Mouse (Mus musculus): ENCODE measurements around the gene Utrn. TPM values are rescaled to one million over a fixed set of nuclear protein-coding genes. Genes with fewer than 3 reads are reported as not detected.
"Not testable (repeated sequence)": the region's sequence is repeated elsewhere in the genome, so short reads cannot be mapped to it uniquely, and the experiment has no call there.

The Utrn gene
- polyA plus RNA-seq, 1 experiment: 31.4 TPM

DNA sequence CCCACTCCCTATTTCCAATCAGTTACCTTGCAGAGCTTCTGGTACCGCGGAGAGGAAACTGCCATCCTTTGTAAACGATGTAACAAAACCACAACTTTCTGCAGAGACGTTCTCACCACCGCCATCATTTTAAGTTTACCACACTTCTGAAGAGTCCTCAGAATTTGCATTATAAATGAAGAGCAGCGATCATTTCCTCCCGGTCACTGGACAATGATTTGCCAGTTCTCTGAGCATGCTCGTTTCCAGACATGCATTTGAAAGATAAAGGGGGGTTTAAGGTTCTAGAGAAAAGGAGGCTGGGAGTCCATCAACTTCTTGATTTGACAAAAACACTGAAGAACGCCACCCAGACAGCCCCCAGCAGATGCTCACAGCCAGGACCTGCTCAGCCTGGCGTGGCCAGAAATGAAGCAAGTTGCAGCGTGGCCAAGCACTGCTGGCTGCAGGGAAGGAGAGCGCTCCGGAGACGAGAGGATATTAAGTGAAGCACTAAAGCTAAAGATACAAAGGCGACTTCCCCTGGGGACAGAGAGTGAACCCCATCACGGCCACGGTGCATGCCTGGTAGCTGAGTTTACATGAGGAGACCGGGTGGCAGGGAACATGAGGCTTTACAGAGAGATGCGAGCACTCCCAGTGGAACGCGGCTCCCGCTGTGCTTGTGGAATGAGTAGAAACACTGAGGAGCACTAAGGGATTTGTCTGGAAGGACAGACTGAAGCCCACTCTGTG is 254.5 kb downstream of the Utrn start:
- 60% methylated on average over 22 of the region's 22 CpGs for WGBS

DNA sequence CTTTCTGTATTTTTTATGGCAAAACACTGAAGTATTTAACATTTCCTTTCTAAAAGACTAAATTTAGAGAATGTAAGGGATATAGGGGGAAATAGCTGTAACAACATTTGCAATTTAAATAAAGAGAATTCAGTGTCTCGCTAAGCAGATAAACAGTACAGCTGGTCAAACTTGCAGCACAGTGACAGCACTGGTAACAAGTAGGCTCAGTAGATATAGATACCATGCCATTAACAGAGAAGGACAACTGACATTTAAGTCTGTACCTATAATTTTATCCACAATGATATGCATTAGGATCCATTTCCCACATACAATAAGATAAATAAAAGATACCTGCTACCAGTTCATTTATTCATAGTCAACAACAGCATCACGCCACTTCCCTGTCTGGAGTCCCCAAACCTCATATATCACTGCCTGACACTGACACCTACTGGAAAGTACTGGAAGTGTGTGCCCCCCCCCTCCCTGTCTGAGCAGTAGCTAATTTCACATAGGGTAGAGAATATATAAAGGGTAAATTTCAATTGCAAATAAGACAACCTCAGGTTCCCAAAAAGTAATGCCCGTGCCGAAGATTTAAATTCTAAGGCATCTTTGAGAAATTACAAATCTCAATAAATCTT is 256.8 kb downstream of the Utrn start:
- Histone ChIP-seq H3K4me1 (ENCODE audit: control insufficient read depth, insufficient read depth, low read length) (no peaks in the 10 kb centered on the region), H3K27ac (ENCODE audit: control insufficient read depth, insufficient read depth, low read depth, low read length, poor library complexity) (no peak overlapping the region), H3K4me3 (replicated peaks; ENCODE audit: control insufficient read depth, low read depth, low read length) (no peak overlapping the region)
- WGBS: 54% methylated on average over 4 of the region's 4 CpGs
- peak; percentile 51; the same call in 1 of the 2 replicates for TF ChIP-seq CTCF (IDR thresholded peaks at IDR 0.05; ENCODE audit: control insufficient read depth, insufficient read depth, low read length)
- no peak for TF ChIP-seq POLR2A (IDR thresholded peaks at IDR 0.05; ENCODE audit: borderline replicate concordance, control insufficient read depth, low read depth, low read length)

More for the DNA sequence above, 254.5 kb downstream of the Utrn start:
- Histone ChIP-seq H3K27ac (ENCODE audit: control insufficient read depth, insufficient read depth, low read depth, low read length, poor library complexity) (no peak overlapping the region), H3K4me3 (replicated peaks; ENCODE audit: control insufficient read depth, low read depth, low read length) (no peak overlapping the region), H3K4me1 (ENCODE audit: control insufficient read depth, insufficient read depth, low read length) (no peaks in the 10 kb centered on the region)
- TF ChIP-seq CTCF (IDR thresholded peaks at IDR 0.05; ENCODE audit: control insufficient read depth, insufficient read depth, low read length) (no peak), POLR2A (IDR thresholded peaks at IDR 0.05; ENCODE audit: borderline replicate concordance, control insufficient read depth, low read depth, low read length) (no peak)

DNA sequence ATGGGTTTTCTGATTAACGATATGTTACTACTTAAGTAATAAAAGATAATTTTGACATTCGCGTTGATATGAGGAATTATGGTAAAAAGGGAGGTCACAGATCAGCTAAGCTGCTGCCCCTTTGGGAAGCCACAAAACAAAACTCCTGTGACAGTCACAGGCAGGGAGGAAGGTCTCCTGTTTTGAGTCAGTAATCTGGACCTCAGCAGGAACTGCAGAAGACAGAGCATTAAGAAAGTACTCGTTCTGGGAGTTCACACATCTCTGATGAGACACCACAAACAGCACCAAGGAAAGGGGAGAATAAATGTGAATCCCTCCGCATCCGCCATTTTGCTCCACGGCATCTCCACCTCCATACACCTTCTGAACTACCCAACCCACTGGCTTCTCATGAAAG is 259.3 kb downstream of the Utrn start:
- no peak overlapping the region for H3K27ac ChIP-seq (ENCODE audit: control insufficient read depth, insufficient read depth, low read depth, low read length, poor library complexity)
- no peak overlapping the region for H3K4me3 ChIP-seq (replicated peaks; ENCODE audit: control insufficient read depth, low read depth, low read length)
- WGBS: 75% methylated on average over 7 of the region's 7 CpGs
- TF ChIP-seq CTCF (IDR thresholded peaks at IDR 0.05; ENCODE audit: control insufficient read depth, insufficient read depth, low read length) (no peak), POLR2A (IDR thresholded peaks at IDR 0.05; ENCODE audit: borderline replicate concordance, control insufficient read depth, low read depth, low read length) (no peak)
- no peaks in the 10 kb centered on the region for H3K4me1 ChIP-seq (ENCODE audit: control insufficient read depth, insufficient read depth, low read length)

DNA sequence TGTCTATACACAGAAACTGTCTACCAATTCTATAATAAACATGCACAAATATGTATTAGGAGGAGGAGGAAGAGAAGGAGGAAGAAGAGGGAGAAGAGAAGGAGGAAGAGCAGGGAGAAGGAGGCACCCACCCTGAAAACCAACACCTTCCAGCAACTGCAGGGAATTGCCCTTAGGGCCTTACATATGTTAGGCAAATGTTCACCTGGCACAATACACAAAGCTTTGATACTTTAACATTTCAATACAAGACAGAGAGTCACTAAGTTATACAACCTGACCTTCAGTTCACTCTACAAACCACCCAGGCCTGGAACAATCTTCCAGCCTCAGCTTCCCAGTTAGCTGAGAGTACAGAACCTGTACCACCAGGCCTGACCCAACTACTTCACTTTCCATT is 260.5 kb downstream of the Utrn start:
- no peak for TF ChIP-seq POLR2A (IDR thresholded peaks at IDR 0.05; ENCODE audit: borderline replicate concordance, control insufficient read depth, low read depth, low read length)
- TF ChIP-seq CTCF (IDR thresholded peaks at IDR 0.05; ENCODE audit: control insufficient read depth, insufficient read depth, low read length): no peak
- no peak overlapping the region for H3K27ac ChIP-seq (ENCODE audit: control insufficient read depth, insufficient read depth, low read depth, low read length, poor library complexity)
- H3K4me1 ChIP-seq (ENCODE audit: control insufficient read depth, insufficient read depth, low read length): no peaks in the 10 kb centered on the region
- no peak overlapping the region for H3K4me3 ChIP-seq (replicated peaks; ENCODE audit: control insufficient read depth, low read depth, low read length)

DNA sequence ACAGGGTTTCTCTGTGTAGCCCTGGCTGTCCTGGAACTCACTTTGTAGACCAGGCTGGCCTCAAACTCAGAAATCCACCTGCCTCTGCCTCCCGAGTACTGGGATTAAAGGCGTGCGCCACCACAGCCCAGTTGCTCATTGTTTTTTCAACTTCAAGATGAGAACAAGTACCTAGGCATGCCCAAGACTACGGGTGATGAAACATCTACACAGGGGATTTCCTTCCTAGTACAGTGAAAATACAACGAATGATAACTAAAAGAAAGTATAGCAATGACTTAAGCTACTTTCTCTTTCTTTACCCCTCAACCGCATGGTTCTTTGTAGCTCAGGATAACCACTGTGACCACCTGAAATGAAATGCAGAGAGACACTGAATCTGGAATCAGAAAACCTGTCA is 262.0 kb downstream of the Utrn start:
- H3K4me1 ChIP-seq (ENCODE audit: control insufficient read depth, insufficient read depth, low read length); H3K4me3 ChIP-seq (replicated peaks; ENCODE audit: control insufficient read depth, low read depth, low read length): not testable (repeated sequence)
- WGBS: 62% methylated on average over 6 of the region's 6 CpGs

DNA sequence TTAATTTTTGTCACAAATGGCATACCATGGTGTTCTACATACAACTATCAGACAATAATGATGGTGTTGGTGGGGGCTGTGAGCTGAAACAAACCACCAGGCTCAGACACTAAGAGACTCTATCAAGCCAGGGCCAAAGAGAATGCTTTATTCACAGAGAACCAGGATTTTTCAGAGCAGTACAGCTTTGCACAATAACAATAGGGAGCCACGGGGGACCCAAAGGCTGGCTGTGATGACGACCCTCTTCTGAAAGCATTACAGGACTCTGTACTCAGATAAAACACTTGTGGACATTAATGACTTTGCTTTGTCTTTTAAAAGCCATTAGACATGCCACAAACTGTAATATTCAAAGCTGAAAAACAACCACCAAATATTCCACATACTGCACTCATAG is 273.8 kb downstream of the Utrn start:
- WGBS: 77% methylated on average over 2 of the region's 2 CpGs
- Histone ChIP-seq H3K4me1 (ENCODE audit: control insufficient read depth, insufficient read depth, low read length) (no peaks in the 10 kb centered on the region; the same call in 1 of the 2 replicates), H3K4me3 (replicated peaks; ENCODE audit: control insufficient read depth, low read depth, low read length) (no peak overlapping the region), H3K27ac (ENCODE audit: control insufficient read depth, insufficient read depth, low read depth, low read length, poor library complexity) (no peak overlapping the region)
- TF ChIP-seq CTCF (IDR thresholded peaks at IDR 0.05; ENCODE audit: control insufficient read depth, insufficient read depth, low read length) (no peak), POLR2A (IDR thresholded peaks at IDR 0.05; ENCODE audit: borderline replicate concordance, control insufficient read depth, low read depth, low read length) (no peak)

More for the DNA sequence above, 262.0 kb downstream of the Utrn start:
- not testable (repeated sequence) for H3K27ac ChIP-seq (ENCODE audit: control insufficient read depth, insufficient read depth, low read depth, low read length, poor library complexity)

DNA sequence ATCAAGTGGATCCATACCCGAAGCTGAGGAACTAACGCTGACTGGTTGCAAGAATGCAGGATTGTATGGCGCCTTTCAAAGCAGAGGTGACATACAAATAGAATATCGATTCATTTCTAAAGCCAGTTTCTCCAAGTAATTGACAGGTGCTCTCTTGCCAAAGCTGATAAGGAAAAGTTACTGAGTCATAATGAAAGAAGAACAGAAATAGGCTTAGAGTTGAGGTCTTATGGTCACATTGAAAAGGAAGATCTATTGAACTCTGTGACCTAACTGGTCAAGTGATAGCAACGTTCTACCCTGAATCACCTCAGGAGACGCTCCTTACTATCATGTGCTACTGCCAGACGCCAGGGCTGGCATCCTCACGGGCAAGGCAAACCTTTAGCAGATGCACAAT is 274.2 kb downstream of the Utrn start:
- Histone ChIP-seq H3K27ac (ENCODE audit: control insufficient read depth, insufficient read depth, low read depth, low read length, poor library complexity) (no peak overlapping the region), H3K4me3 (replicated peaks; ENCODE audit: control insufficient read depth, low read depth, low read length) (no peak overlapping the region), H3K4me1 (ENCODE audit: control insufficient read depth, insufficient read depth, low read length) (no peaks in the 10 kb centered on the region; the same call in 1 of the 2 replicates)
- WGBS: 79% methylated on average over 8 of the region's 8 CpGs
- no peak for TF ChIP-seq POLR2A (IDR thresholded peaks at IDR 0.05; ENCODE audit: borderline replicate concordance, control insufficient read depth, low read depth, low read length)
- TF ChIP-seq CTCF (IDR thresholded peaks at IDR 0.05; ENCODE audit: control insufficient read depth, insufficient read depth, low read length): no peak

DNA sequence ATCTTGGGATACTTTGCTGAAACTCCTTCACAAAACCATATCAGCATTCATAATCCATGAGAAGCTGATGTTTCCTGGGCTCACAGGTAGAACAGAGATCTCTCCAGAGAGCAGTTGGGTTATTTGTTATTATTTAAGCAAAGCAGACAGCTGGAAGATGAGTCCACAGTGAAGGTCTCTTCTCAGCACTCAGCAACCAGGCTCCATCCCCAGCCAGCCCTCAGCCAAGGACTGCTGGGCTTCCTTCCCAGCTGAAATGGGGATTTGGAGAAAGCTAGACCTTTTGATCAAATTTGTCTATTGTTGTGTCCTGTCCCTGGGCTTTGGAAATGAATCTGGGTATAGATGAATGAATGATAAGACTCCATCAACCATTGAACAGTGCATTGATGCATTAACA is 276.1 kb downstream of the Utrn start:
- no peak overlapping the region for H3K4me3 ChIP-seq (replicated peaks; ENCODE audit: control insufficient read depth, low read depth, low read length)
- no peak overlapping the region for H3K27ac ChIP-seq (ENCODE audit: control insufficient read depth, insufficient read depth, low read depth, low read length, poor library complexity)
- no peaks in the 10 kb centered on the region for H3K4me1 ChIP-seq (ENCODE audit: control insufficient read depth, insufficient read depth, low read length)
- TF ChIP-seq CTCF (IDR thresholded peaks at IDR 0.05; ENCODE audit: control insufficient read depth, insufficient read depth, low read length): no peak
- no peak for TF ChIP-seq POLR2A (IDR thresholded peaks at IDR 0.05; ENCODE audit: borderline replicate concordance, control insufficient read depth, low read depth, low read length)
